Comparison of ENCODE assay signal across 8 mouse cellular contexts in the genomic region with DNA sequence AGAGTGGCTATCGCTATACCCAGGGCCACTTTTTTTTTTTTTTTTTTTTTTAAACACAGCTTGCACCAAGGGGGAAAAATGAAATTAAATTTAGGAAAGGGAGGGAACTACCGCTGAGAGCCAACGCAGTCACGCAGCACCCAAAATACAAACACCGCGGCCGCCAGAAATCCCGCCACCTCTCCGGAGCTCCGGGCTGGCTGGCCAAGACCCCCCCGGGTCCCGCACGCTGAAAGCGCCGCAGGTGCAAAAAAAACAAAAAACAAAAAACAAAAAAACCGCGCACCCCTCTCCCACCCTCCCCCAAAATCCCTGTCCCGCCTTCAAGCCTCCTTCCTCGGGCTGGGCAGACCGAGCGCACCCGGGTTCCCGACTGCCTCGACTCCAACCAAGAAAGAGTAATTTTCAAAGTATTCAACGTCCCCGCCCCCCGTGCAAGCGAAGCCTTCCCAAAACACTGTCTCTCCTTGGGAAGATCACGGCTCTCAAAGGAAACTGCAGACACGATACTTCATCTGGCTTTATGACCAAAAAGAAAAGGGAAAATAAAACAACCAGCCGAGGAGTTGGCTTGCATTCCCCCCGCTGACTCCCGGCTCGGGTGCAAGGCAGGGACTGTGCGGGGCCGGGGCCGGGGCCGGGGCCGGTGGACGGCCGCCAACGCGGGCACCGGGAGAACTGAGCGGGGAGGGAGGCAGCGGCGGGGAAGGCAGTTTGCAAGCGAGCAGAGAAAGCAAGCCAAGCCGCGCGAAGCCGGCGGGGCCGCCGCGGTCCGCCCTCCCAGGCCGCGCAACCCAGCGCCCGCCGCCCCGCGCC. TPM values are rescaled to one million over a fixed set of nuclear protein-coding genes. Genes with fewer than 3 reads are reported as not detected.
DNase-seq lines count a peak whose midpoint lies in the region; ATAC-seq lines count a peak whose summit lies in the region.
"Had no signal": no experiment of that assay in that cellular context is flagged by ENCODE, and none has a peak within 500 bp of the region (broad histone marks: within the 10 kb centered on the region; RNA-seq: fewer than 3 reads in every experiment).

No protein-coding gene starts in this region.

- H3K9me3 ChIP-seq in limb, embryonic 10.5 days (replicated peaks): no peaks in the 10 kb centered on the region
- H3K9me3 ChIP-seq in midbrain, embryonic 16.5 days (replicated peaks; ENCODE audit: control insufficient read depth, low read length, poor library complexity, severe bottlenecking): no peaks in the 10 kb centered on the region

- WGBS in limb, embryonic 10.5 days: 1% methylated on average over 57 of the region's 64 CpGs
- WGBS in midbrain, embryonic 16.5 days: under 1% methylated on average over 64 of the region's 64 CpGs

- no peaks in the 10 kb centered on the region for H3K36me3 ChIP-seq in limb, embryonic 10.5 days
- no peaks in the 10 kb centered on the region for H3K36me3 ChIP-seq in midbrain, embryonic 16.5 days (ENCODE audit: control insufficient read depth, insufficient read depth, low read length)

- peak overlapping the region; percentile 64 for H3K4me3 ChIP-seq in limb, embryonic 10.5 days
- H3K4me3 ChIP-seq in midbrain, embryonic 16.5 days (ENCODE audit: low read depth, low read length): peak overlapping the region; percentile 76

- H3K4me1 ChIP-seq in limb, embryonic 10.5 days: peaks cover 51% of the 10 kb centered on the region
- peaks cover 40% of the 10 kb centered on the region for H3K4me1 ChIP-seq in midbrain, embryonic 16.5 days (ENCODE audit: control insufficient read depth, insufficient read depth, low read length)

- peak overlapping the region; percentile 99 for H3K4me2 ChIP-seq in midbrain, embryonic 16.5 days (ENCODE audit: low read length)

- H3K9ac ChIP-seq in midbrain, embryonic 16.5 days (ENCODE audit: low read depth, low read length): peak overlapping the region; percentile 93

- ATAC-seq in midbrain, embryonic 16.5 days: peak; percentile 12

- peak overlapping the region; percentile 99 for H3K27ac ChIP-seq in limb, embryonic 10.5 days
- peak overlapping the region; percentile 98 for H3K27ac ChIP-seq in midbrain, embryonic 16.5 days (ENCODE audit: low read length)

- intact Hi-C loops in heart, postnatal 10 days (cut with DNase I): loop anchor here (1.0 to 10.0 kb wide), 5 partner anchors 406 to 747 kb away; a partner anchor contains a TSS

- DNase-seq in A20 (ENCODE audit: low read depth, low spot score): peak; percentile 49
- peak; percentile 73 for DNase-seq in Muller cell, postnatal 12 days (ENCODE audit: inconsistent ontology term)
- DNase-seq in embryo, embryonic 10.5 days (ENCODE audit: low spot score): peak; percentile 64
- peak; percentile 68 for DNase-seq in heart, postnatal 10 days
- peak; percentile 71 for DNase-seq in limb, embryonic 10.5 days (ENCODE audit: low spot score)
- peak; percentile 72 for DNase-seq in testis, postnatal 10 days (ENCODE audit: low spot score)

- peaks cover 41% of the 10 kb centered on the region for H3K27me3 ChIP-seq in limb, embryonic 10.5 days (ENCODE audit: low read depth, poor library complexity, severe bottlenecking)
- peaks cover 15% of the 10 kb centered on the region for H3K27me3 ChIP-seq in midbrain, embryonic 16.5 days (ENCODE audit: control insufficient read depth, insufficient read depth, low read depth, low read length)

RNA-seq across cellular contexts. Expression of a gene that starts 0.7 kb away (rescaled TPM):
- not detected for total RNA-seq in heart, postnatal 10 days (2021)
- polyA plus RNA-seq in limb, embryonic 10.5 days (2016; fragmentation: Nextera tagmentation; extraction: Ambion mirVana): not detected in 2 replicates
- polyA plus RNA-seq in midbrain, embryonic 16.5 days (2015; fragmentation: Nextera tagmentation; extraction: Ambion mirVana): not detected in 2 replicates
- total RNA-seq: gastrocnemius, postnatal 36 days had no signal

RNA-seq across cellular contexts. Expression of a gene that starts 1.1 kb away (rescaled TPM):
- total RNA-seq in heart, postnatal 10 days (2021): 1 to 10 TPM; 4.8 to 9.4 TPM
- 0.08 and 0.10 TPM in 2 replicates for polyA plus RNA-seq in limb, embryonic 10.5 days (2016; fragmentation: Nextera tagmentation; extraction: Ambion mirVana)
- polyA plus RNA-seq in midbrain, embryonic 16.5 days (2015; fragmentation: Nextera tagmentation; extraction: Ambion mirVana): 0.31 and 0.60 TPM in 2 replicates

RNA-seq across cellular contexts. Expression of a gene that starts 55.4 kb away (rescaled TPM):
- not detected for total RNA-seq in heart, postnatal 10 days (2021)
- not detected in 2 replicates for polyA plus RNA-seq in limb, embryonic 10.5 days (2016; fragmentation: Nextera tagmentation; extraction: Ambion mirVana)
- polyA plus RNA-seq in midbrain, embryonic 16.5 days (2015; fragmentation: Nextera tagmentation; extraction: Ambion mirVana): 0.11 and 0.34 TPM in 2 replicates
- total RNA-seq: gastrocnemius, postnatal 36 days had no signal

Comparison
In these comparisons a context has a peak if more than half of its experiments do, and no peak if none do; other contexts are left out.
1. Peak in every context shown above with its lines: DNase-seq, ATAC-seq, H3K4me3 ChIP-seq and H3K27ac ChIP-seq.